Mouse (Mus musculus) heart, postnatal 0 days (tissue): ENCODE measurements around the gene Jph3.

Source experiments
- CTCF ChIP-seq: IDR thresholded peaks from 2 replicates; pipeline ENCODE4 v1.5.1; 2016; ENCODE audit warnings: antibody characterized with exemption, control low read depth, low read depth
- EP300 ChIP-seq: IDR thresholded peaks from 2 replicates; pipeline ENCODE4 v1.6.1; 2016; ENCODE audit warnings: antibody characterized with exemption, low read depth

- no peak for TF ChIP-seq CTCF
- TF ChIP-seq EP300, result peak; percentile 69; the same call in 1 of the 2 replicates
Observed at GRCm38 (mm10) chr8:121829048-121829776, 99.8 kb downstream of the Jph3 start, which contains the start of gene Klhdc4.
